Mouse (Mus musculus) hindbrain, postnatal 0 days (tissue): Measurements from ENCODE around the gene Nr5a2. TPM values are rescaled to one million over a fixed set of nuclear protein-coding genes. Genes with fewer than 3 reads are reported as not detected.

ENCODE experiments used
- ATAC-seq: fragments of 200-750 bp; cut with Nextera tagmentation; 2 replicates; pipeline ENCODE4 v1.8.0; 2017; ENCODE audit warnings: mild to moderate bottlenecking, moderate TSS enrichment, moderate library complexity
- DNase-seq: peaks from one replicate; pipeline ENCODE4 v3.0.0-alpha.2; 2015; ENCODE audit warnings: low spot score
- H3K27ac ChIP-seq: fragments of 300-500 bp; sonication (generic); 2 replicates; pipeline ENCODE4 v1.5.1; 2014; ENCODE audit warnings: mild to moderate bottlenecking
- H3K27me3 ChIP-seq: fragments of 300-500 bp; sonication (generic); 2 replicates; pipeline ENCODE4 v1.6.1; 2014; ENCODE audit warnings: low read length, mixed read lengths; ENCODE audit not compliant: insufficient read depth
- H3K36me3 ChIP-seq: fragments of 300-500 bp; sonication (generic); 2 replicates; pipeline ENCODE4 v1.6.1; 2014; ENCODE audit warnings: low read length, mixed read lengths; ENCODE audit not compliant: insufficient read depth
- H3K4me1 ChIP-seq: fragments of 300-500 bp; sonication (generic); 2 replicates; pipeline ENCODE4 v1.6.1; 2014; ENCODE audit warnings: antibody characterized with exemption, low read length, mixed read lengths; ENCODE audit not compliant: insufficient read depth
- H3K4me2 ChIP-seq: fragments of 300-500 bp; sonication (generic); 2 replicates; pipeline ENCODE4 v1.6.1; 2014; ENCODE audit warnings: low read depth, mild to moderate bottlenecking, low read length, moderate library complexity, mixed read lengths
- H3K4me3 ChIP-seq: fragments of 300-500 bp; sonication (generic); 2 replicates; pipeline ENCODE4 v1.5.1; 2014; ENCODE audit warnings: low read length
- H3K9ac ChIP-seq: fragments of 300-500 bp; sonication (generic); replicated peaks from 2 replicates; pipeline ENCODE4 v1.6.1; 2014; ENCODE audit warnings: mild to moderate bottlenecking, low read length, moderate library complexity, mixed read lengths
- H3K9me3 ChIP-seq: fragments of 300-500 bp; sonication (generic); 2 replicates; pipeline ENCODE4 v1.6.1; 2016; ENCODE audit warnings: low read length, mixed read lengths
- CTCF ChIP-seq: IDR thresholded peaks from 2 replicates; pipeline ENCODE4 v1.5.1; 2016; ENCODE audit warnings: antibody characterized with exemption, control low read depth, low read depth
- WGBS: fragments of 180-500 bp; shearing (Covaris S2); extraction: QIAGEN DNeasy Blood & Tissue Kit; methylation state at CpG from one replicate; pipeline ENCODE4 v1.1.7; 2014; 5-methylcytosine and 5-hydroxymethylcytosine counted together
- polyA plus RNA-seq: library from polyadenylated mRNA; unstranded; fragments of >200 nt; fragmentation: Nextera tagmentation; extraction: Ambion mirVana; gene quantifications from 2 replicates; pipeline ENCODE4 v1.2.1, GENCODE M21; 2015
- total RNA-seq: library from RNA; depleted of rRNA; stranded (reverse); fragments of >200 nt; gene quantifications from 2 replicates; pipeline ENCODE4 v1.2.3, GENCODE M21; 2014

Nr5a2 gene
- total and polyA plus RNA-seq, 2 experiments from 2014 or later = 0.31 to 0.84 TPM

GRCm38 (mm10) chr1:136977867-136978266, 17.6 kb upstream of the Nr5a2 start:
- Histone ChIP-seq H3K4me2 (no peak overlapping the region), H3K27ac (no peak overlapping the region), H3K4me3 (no peak overlapping the region), H3K9me3 (no peaks in the 10 kb centered on the region), H3K36me3 (no peaks in the 10 kb centered on the region), H3K4me1 (no peaks in the 10 kb centered on the region), H3K9ac (no peak overlapping the region), H3K27me3 (no peaks in the 10 kb centered on the region)
- ATAC-seq (no peak), DNase-seq (no peak)
- WGBS = 81% methylated on average over 3 of the region's 3 CpGs
- no peak for TF ChIP-seq CTCF

- Histone ChIP-seq H3K27me3 (no peaks in the 10 kb centered on the region), H3K4me2 (no peak overlapping the region), H3K9me3 (no peaks in the 10 kb centered on the region), H3K4me3 (no peak overlapping the region), H3K27ac (no peak overlapping the region), H3K36me3 (no peaks in the 10 kb centered on the region), H3K4me1 (no peaks in the 10 kb centered on the region), H3K9ac (no peak overlapping the region)
- DNase-seq (no peak), ATAC-seq (no peak)
- WGBS = 86% methylated on average over 3 of the region's 3 CpGs
- no peak for TF ChIP-seq CTCF
Observed at GRCm38 (mm10) chr1:136974040-136974439, 13.8 kb upstream of the Nr5a2 start.

GRCm38 (mm10) chr1:136973016-136973415, 12.8 kb upstream of the Nr5a2 start:
- no peak for ATAC-seq
- WGBS = 87% methylated on average over 5 of the region's 5 CpGs
- H3K4me1 ChIP-seq = no peaks in the 10 kb centered on the region
- no peak overlapping the region for H3K27ac ChIP-seq
- no peak for DNase-seq
- H3K4me3 ChIP-seq = no peak overlapping the region
- H3K36me3 ChIP-seq = no peaks in the 10 kb centered on the region
- H3K27me3 ChIP-seq = no peaks in the 10 kb centered on the region
- H3K9me3 ChIP-seq = no peaks in the 10 kb centered on the region
- TF ChIP-seq CTCF = no peak
- no peak overlapping the region for H3K9ac ChIP-seq
- no peak overlapping the region for H3K4me2 ChIP-seq

- ATAC-seq (no peak), DNase-seq (no peak)
- Histone ChIP-seq H3K9ac (no peak overlapping the region), H3K27ac (no peak overlapping the region), H3K27me3 (no peaks in the 10 kb centered on the region), H3K36me3 (no peaks in the 10 kb centered on the region), H3K4me1 (no peaks in the 10 kb centered on the region), H3K4me3 (no peak overlapping the region), H3K4me2 (no peak overlapping the region), H3K9me3 (no peaks in the 10 kb centered on the region)
- TF ChIP-seq CTCF = no peak
- WGBS = 82% methylated on average over 8 of the region's 8 CpGs
Observed at GRCm38 (mm10) chr1:136970995-136971394, 10.7 kb upstream of the Nr5a2 start.

GRCm38 (mm10) chr1:136966728-136967386, 6.6 kb upstream of the Nr5a2 start:
- no peak overlapping the region for H3K4me3 ChIP-seq
- H3K27ac ChIP-seq = no peak overlapping the region
- no peaks in the 10 kb centered on the region for H3K4me1 ChIP-seq
- no peaks in the 10 kb centered on the region for H3K27me3 ChIP-seq
- ATAC-seq = no peak
- no peak overlapping the region for H3K9ac ChIP-seq
- no peaks in the 10 kb centered on the region for H3K9me3 ChIP-seq
- H3K4me2 ChIP-seq = no peak overlapping the region
- no peak for DNase-seq
- H3K36me3 ChIP-seq = no peaks in the 10 kb centered on the region
- no peak for TF ChIP-seq CTCF
- 73% methylated on average over 12 of the region's 12 CpGs for WGBS

- Histone ChIP-seq H3K4me3 (no peak overlapping the region), H3K9ac (no peak overlapping the region), H3K4me2 (no peak overlapping the region), H3K9me3 (no peaks in the 10 kb centered on the region), H3K27me3 (peaks cover 21% of the 10 kb centered on the region), H3K36me3 (no peaks in the 10 kb centered on the region), H3K4me1 (no peaks in the 10 kb centered on the region), H3K27ac (no peak overlapping the region)
- DNase-seq (no peak), ATAC-seq (no peak)
- no peak for TF ChIP-seq CTCF
- WGBS = 73% methylated on average over 1 of the region's 1 CpGs
Observed at GRCm38 (mm10) chr1:136959491-136959890, 757 bp downstream of the Nr5a2 start.

- Histone ChIP-seq H3K36me3 (no peaks in the 10 kb centered on the region), H3K4me3 (no peak overlapping the region), H3K4me2 (no peak overlapping the region), H3K27me3 (peaks cover 28% of the 10 kb centered on the region), H3K9me3 (no peaks in the 10 kb centered on the region), H3K4me1 (no peaks in the 10 kb centered on the region), H3K9ac (no peak overlapping the region), H3K27ac (no peak overlapping the region)
- 9% methylated on average over 9 of the region's 9 CpGs for WGBS
- no peak for TF ChIP-seq CTCF
- DNase-seq = no peak
- no peak for ATAC-seq
Observed at GRCm38 (mm10) chr1:136958666-136959065, 1.6 kb downstream of the Nr5a2 start.
